Mouse (Mus musculus): ENCODE measurements around the gene Efna5.

DNA sequence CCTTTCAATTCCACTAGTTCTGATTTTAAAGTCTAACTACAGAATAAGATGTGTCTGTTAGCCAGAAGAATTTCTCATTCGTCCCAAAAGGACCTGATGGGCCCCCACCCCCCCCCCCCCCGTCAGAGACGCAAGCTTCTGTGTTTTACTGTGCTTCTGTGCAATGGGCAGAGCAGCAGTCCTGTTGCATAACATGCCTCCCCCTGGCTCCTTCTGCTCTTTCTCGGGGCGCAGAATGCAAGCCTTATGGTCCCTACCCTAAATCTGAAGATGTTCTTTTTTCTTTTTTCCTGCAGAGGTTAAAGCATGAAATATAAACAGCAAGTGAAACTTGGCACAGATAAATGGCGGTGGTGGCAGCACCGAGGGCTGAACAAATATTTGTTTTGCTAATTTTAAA is 224.5 kb downstream of the Efna5 start:
- TF ChIP-seq TAL1 (conservative IDR thresholded peaks at IDR 0.05; ENCODE audit: low read depth, low read length) (no peak), CTCF (IDR thresholded peaks at IDR 0.05; ENCODE audit: low read depth, low read length) (no peak), POLR2AphosphoS5 (IDR thresholded peaks at IDR 0.05; ENCODE audit: insufficient replicate concordance, low read depth, low read length) (no peak), GATA1 (IDR thresholded peaks at IDR 0.05; ENCODE audit: borderline replicate concordance, low read length) (no peak), GATA2 (IDR thresholded peaks at IDR 0.05; ENCODE audit: borderline replicate concordance, low read depth, low read length) (no peak)
